Mouse (Mus musculus) intestine, postnatal 0 days (tissue): ENCODE results near the gene Sdf4. TPM values are rescaled to one million over a fixed set of nuclear protein-coding genes. Genes with fewer than 3 reads are reported as not detected.

ENCODE experiments used
- ATAC-seq: fragments of 200-750 bp; cut with Nextera tagmentation; 2 replicates; pipeline ENCODE4 v1.8.0; 2017; ENCODE audit warnings: mild to moderate bottlenecking, moderate TSS enrichment, moderate library complexity
- H3K27ac ChIP-seq: fragments of 300-500 bp; sonication (generic); 2 replicates; pipeline ENCODE4 v1.5.1; 2014; ENCODE audit warnings: mild to moderate bottlenecking, low read depth, low read length, moderate library complexity
- H3K27me3 ChIP-seq: fragments of 300-500 bp; sonication (generic); replicated peaks from 2 replicates; pipeline ENCODE4 v1.6.1; 2014; ENCODE audit warnings: low read length, mixed read lengths; ENCODE audit not compliant: control insufficient read depth, insufficient read depth
- H3K36me3 ChIP-seq: fragments of 300-500 bp; sonication (generic); 2 replicates; pipeline ENCODE4 v1.6.1; 2014; ENCODE audit warnings: mild to moderate bottlenecking, moderate library complexity; ENCODE audit not compliant: control insufficient read depth, insufficient read depth
- H3K4me1 ChIP-seq: fragments of 300-500 bp; sonication (generic); replicated peaks from 2 replicates; pipeline ENCODE4 v1.6.1; 2014; ENCODE audit warnings: antibody characterized with exemption, low read length, mixed read lengths; ENCODE audit not compliant: control insufficient read depth, insufficient read depth
- H3K4me2 ChIP-seq: fragments of 300-500 bp; sonication (generic); replicated peaks from 2 replicates; pipeline ENCODE4 v1.6.1; 2014; ENCODE audit warnings: low read depth, mild to moderate bottlenecking, moderate library complexity
- H3K4me3 ChIP-seq: fragments of 300-500 bp; sonication (generic); 2 replicates; pipeline ENCODE4 v1.5.1; 2014; ENCODE audit warnings: low read depth, low read length
- H3K9ac ChIP-seq: fragments of 300-500 bp; sonication (generic); 2 replicates; pipeline ENCODE4 v1.6.1; 2014; ENCODE audit warnings: mild to moderate bottlenecking, low read depth, low read length
- H3K9me3 ChIP-seq: fragments of 300-500 bp; sonication (generic); 2 replicates; pipeline ENCODE4 v1.6.1; 2016; ENCODE audit warnings: mixed run types; ENCODE audit not compliant: control insufficient read depth
- CTCF ChIP-seq: sonication (generic); IDR thresholded peaks from 2 replicates; pipeline ENCODE4 v1.5.1; 2016; ENCODE audit warnings: low read depth, mild to moderate bottlenecking, control low read depth, antibody characterized with exemption, moderate library complexity
- WGBS: fragments of 180-500 bp; shearing (Covaris S2); extraction: QIAGEN DNeasy Blood & Tissue Kit; methylation state at CpG from one replicate; pipeline ENCODE4 v1.1.7; 2014; 5-methylcytosine and 5-hydroxymethylcytosine counted together
- polyA plus RNA-seq: library from polyadenylated mRNA; unstranded; fragments of >200 nt; fragmentation: Nextera tagmentation; extraction: Ambion mirVana; gene quantifications from 2 replicates; pipeline ENCODE4 v1.2.1, GENCODE M21; 2015

Sdf4 gene
- polyA plus RNA-seq, 1 experiment from 2014 or later, result 219 TPM

- WGBS, result 82% methylated on average over 6 of the region's 6 CpGs
- H3K27me3 ChIP-seq, result no peaks in the 10 kb centered on the region
- no peaks in the 10 kb centered on the region for H3K9me3 ChIP-seq
- H3K27ac ChIP-seq, result no peak overlapping the region
- H3K36me3 ChIP-seq, result no peaks in the 10 kb centered on the region
- ATAC-seq, result no peak
- no peak for TF ChIP-seq CTCF
- H3K9ac ChIP-seq, result no peak overlapping the region
- H3K4me2 ChIP-seq, result no peak overlapping the region
- H3K4me3 ChIP-seq, result no peak overlapping the region
- peaks cover 7% of the 10 kb centered on the region; the same call in 1 of the 2 replicates for H3K4me1 ChIP-seq
Measured at GRCm38 (mm10) chr4:155972651-155973050, 20.0 kb upstream of the Sdf4 start.

- no peak overlapping the region for H3K27ac ChIP-seq
- H3K4me3 ChIP-seq, result no peak overlapping the region
- no peak overlapping the region for H3K9ac ChIP-seq
- no peaks in the 10 kb centered on the region for H3K36me3 ChIP-seq
- H3K4me1 ChIP-seq, result peaks cover 7% of the 10 kb centered on the region; the same call in 1 of the 2 replicates
- H3K4me2 ChIP-seq, result no peak overlapping the region
- 0 out of 2 replicates have a peak, but pooled peaks have one; percentile 16 for TF ChIP-seq CTCF
- WGBS, result 82% methylated on average over 2 of the region's 2 CpGs
- H3K27me3 ChIP-seq, result no peaks in the 10 kb centered on the region
- no peaks in the 10 kb centered on the region for H3K9me3 ChIP-seq
- ATAC-seq, result no peak
Measured at GRCm38 (mm10) chr4:155973239-155973638, 19.4 kb upstream of the Sdf4 start.

GRCm38 (mm10) chr4:155981436-155982082, 11.1 kb upstream of the Sdf4 start:
- H3K4me3 ChIP-seq, result no peak overlapping the region
- H3K9ac ChIP-seq, result no peak overlapping the region
- no peak overlapping the region for H3K4me2 ChIP-seq
- no peak overlapping the region for H3K27ac ChIP-seq
- no peaks in the 10 kb centered on the region for H3K27me3 ChIP-seq
- H3K4me1 ChIP-seq, result no peaks in the 10 kb centered on the region
- no peak for ATAC-seq
- no peak for TF ChIP-seq CTCF
- H3K36me3 ChIP-seq, result no peaks in the 10 kb centered on the region
- 80% methylated on average over 12 of the region's 12 CpGs for WGBS
- no peaks in the 10 kb centered on the region for H3K9me3 ChIP-seq

- H3K36me3 ChIP-seq, result no peaks in the 10 kb centered on the region
- H3K4me1 ChIP-seq, result no peaks in the 10 kb centered on the region
- H3K27ac ChIP-seq, result no peak overlapping the region
- H3K9ac ChIP-seq, result no peak overlapping the region
- 24% methylated on average over 2 of the region's 2 CpGs for WGBS
- no peaks in the 10 kb centered on the region for H3K27me3 ChIP-seq
- no peak for TF ChIP-seq CTCF
- no peak overlapping the region for H3K4me2 ChIP-seq
- H3K4me3 ChIP-seq, result no peak overlapping the region
- no peaks in the 10 kb centered on the region for H3K9me3 ChIP-seq
- no peak for ATAC-seq
Measured at GRCm38 (mm10) chr4:155983788-155984187, 8.9 kb upstream of the Sdf4 start.

- TF ChIP-seq CTCF, result peak; percentile 11; the same call in 1 of the 2 replicates
- no peaks in the 10 kb centered on the region for H3K9me3 ChIP-seq
- WGBS, result 76% methylated on average over 22 of the region's 22 CpGs
- H3K36me3 ChIP-seq, result peaks cover 6% of the 10 kb centered on the region; the same call in 1 of the 2 replicates
- no peak overlapping the region; the same call in 1 of the 2 replicates for H3K27ac ChIP-seq
- no peaks in the 10 kb centered on the region for H3K4me1 ChIP-seq
- H3K4me2 ChIP-seq, result peak overlapping the region; percentile 98
- peak overlapping the region; percentile 75; the same call in 1 of the 2 replicates for H3K9ac ChIP-seq
- peak overlapping the region; percentile 90 for H3K4me3 ChIP-seq
- H3K27me3 ChIP-seq, result no peaks in the 10 kb centered on the region
- no peak for ATAC-seq
Measured at GRCm38 (mm10) chr4:155991211-155991907, 1.3 kb upstream of the Sdf4 start.

GRCm38 (mm10) chr4:155991908-155992230, 803 bp upstream of the Sdf4 start:
- peaks cover 10% of the 10 kb centered on the region; the same call in 1 of the 2 replicates for H3K36me3 ChIP-seq
- H3K4me2 ChIP-seq, result peak overlapping the region; percentile 98
- H3K4me3 ChIP-seq, result peak overlapping the region; percentile 90
- H3K9ac ChIP-seq, result peak overlapping the region; percentile 75
- H3K9me3 ChIP-seq, result no peaks in the 10 kb centered on the region
- TF ChIP-seq CTCF, result no peak
- ATAC-seq, result peak; percentile 7; the same call in 1 of the 2 replicates
- WGBS, result 23% methylated on average over 37 of the region's 37 CpGs
- H3K4me1 ChIP-seq, result no peaks in the 10 kb centered on the region
- H3K27me3 ChIP-seq, result no peaks in the 10 kb centered on the region
- peak overlapping the region; percentile 96 for H3K27ac ChIP-seq
